Mouse (Mus musculus): ENCODE data around the gene Glt8d1. TPM values are rescaled to one million over a fixed set of nuclear protein-coding genes. Genes with fewer than 3 reads are reported as not detected.

Gene Glt8d1
- total RNA-seq, 2 experiments from 2014 or later, result 18.0 to 27.4 TPM

Other genes with a start within 250 kb of the Glt8d1 start
- 10 to 100 TPM; 10.2 to 15.2 TPM for gene Tmem110, start 175.8 kb upstream of the Glt8d1 start, total RNA-seq (2021)
- gene Mustn1, start 122.2 kb upstream of the Glt8d1 start, total RNA-seq (2021), result 100 to 1,000 TPM in 1 of 2 experiments, 10 to 100 TPM in 1; 91.8 to 112 TPM
- 1 to 10 TPM in 1 of 2 experiments, under 1 TPM in 1; 0.31 to 1.0 TPM for gene Itih4, start 114.9 kb upstream of the Glt8d1 start, total RNA-seq (2021)
- under 1 TPM; 0.28 to 0.93 TPM for gene Itih3, start 77.6 kb upstream of the Glt8d1 start, total RNA-seq (2021)
- gene Itih1, start 58.1 kb upstream of the Glt8d1 start, total RNA-seq (2021), result under 1 TPM in 1 of 2 experiments, not detected in 1; 0.34 TPM
- gene Nek4, start 50.0 kb upstream of the Glt8d1 start, total RNA-seq (2021), result 1 to 10 TPM; 4.6 TPM
- 100 to 1,000 TPM; 155 to 161 TPM for gene Spcs1, start 272 bp downstream of the Glt8d1 start, total RNA-seq (2021)
- 10 to 100 TPM; 58.7 to 70.8 TPM for gene Pbrm1, start 17.7 kb downstream of the Glt8d1 start, total RNA-seq (2021)
- 10 to 100 TPM; 35.5 to 46.5 TPM for gene Gnl3, start 17.8 kb downstream of the Glt8d1 start, total RNA-seq (2021)
- gene Smim4, start 127.6 kb downstream of the Glt8d1 start, total RNA-seq (2021), result 10 to 100 TPM; 39.5 to 43.0 TPM
- gene Nt5dc2, start 129.7 kb downstream of the Glt8d1 start, total RNA-seq (2021), result 10 to 100 TPM; 14.2 to 14.5 TPM
- gene Stab1, start 167.2 kb downstream of the Glt8d1 start, total RNA-seq (2021), result 10 to 100 TPM; 45.3 to 54.3 TPM
- gene Tnnc1, start 206.9 kb downstream of the Glt8d1 start, total RNA-seq (2021), result 100 to 1,000 TPM; 197 to 292 TPM
- 100 to 1,000 TPM; 133 to 183 TPM for gene Nisch, start 215.5 kb downstream of the Glt8d1 start, total RNA-seq (2021)
- gene Sema3g, start 216.5 kb downstream of the Glt8d1 start, total RNA-seq (2021), result 1 to 10 TPM; 7.5 to 8.7 TPM
- 1 to 10 TPM; 6.2 to 6.7 TPM for gene Phf7, start 249.9 kb downstream of the Glt8d1 start, total RNA-seq (2021)